Comparison of ENCODE assay signal across 13 mouse cellular contexts in genomic region chr19:4828444-4829114, GRCm38 (mm10). TPM values are rescaled to one million over a fixed set of nuclear protein-coding genes. Genes with fewer than 3 reads are reported as not detected.
A peak's percentile ranks its signal among the peaks of the same experiment; 100 is the strongest.
DNase-seq lines count a peak whose midpoint lies in the region; ATAC-seq lines count a peak whose summit lies in the region.
"Had no signal": no experiment of that assay in that cellular context is flagged by ENCODE, and none has a peak within 500 bp of the region (broad histone marks: within the 10 kb centered on the region; RNA-seq: fewer than 3 reads in every experiment).

No protein-coding gene starts in this region.

- DNase-seq in gastrocnemius, postnatal 25 days: peak; percentile 10
- no peak for DNase-seq in gastrocnemius, postnatal 36 days
- peak; percentile 65 for DNase-seq in kidney, postnatal 14 days
- DNase-seq in ovary, postnatal 36 days (ENCODE audit: low spot score): no peak
- no peak for DNase-seq in adrenal gland, adult 18-20 months (ENCODE audit: low spot score in 2 of 2)
- no peak for DNase-seq in left cerebral cortex, adult 11 months (ENCODE audit: low spot score)
- DNase-seq: right cerebral cortex, postnatal 25 days; thymus, adult 2 months had no signal

- peak; percentile 89 for ATAC-seq in intestine, embryonic 15.5 days
- peak; percentile 75; the same call in 1 of the 2 replicates for ATAC-seq in stomach, embryonic 14.5 days (ENCODE audit: insufficient number of reproducible peaks, insufficient read depth, low FRiP score, low read depth)

- intact Hi-C loops in gastrocnemius, postnatal 36 days (cut with DNase I): no loop called here

- H3K4me2 ChIP-seq in intestine, embryonic 15.5 days (replicated peaks): 0 out of 2 replicates have a peak overlapping the region, but pooled peaks have one; percentile 12
- no peak overlapping the region for H3K4me2 ChIP-seq in stomach, embryonic 14.5 days (replicated peaks; ENCODE audit: low read depth, low read length)
- H3K4me2 ChIP-seq: heart, embryonic 13.5 days; midbrain, embryonic 12.5 days had no signal

- no peaks in the 10 kb centered on the region for H3K9me3 ChIP-seq in intestine, embryonic 15.5 days
- no peaks in the 10 kb centered on the region for H3K9me3 ChIP-seq in stomach, embryonic 14.5 days (ENCODE audit: control insufficient read depth, low read depth, low read length)
- H3K9me3 ChIP-seq: heart, embryonic 13.5 days; hindbrain, embryonic 15.5 days; midbrain, embryonic 12.5 days had no signal

- peaks cover 7% of the 10 kb centered on the region for H3K36me3 ChIP-seq in intestine, embryonic 15.5 days
- peaks cover 11% of the 10 kb centered on the region for H3K36me3 ChIP-seq in stomach, embryonic 14.5 days (ENCODE audit: control insufficient read depth, insufficient read depth, low read length)

- H3K9ac ChIP-seq in intestine, embryonic 15.5 days: no peak overlapping the region
- H3K9ac ChIP-seq in stomach, embryonic 14.5 days (replicated peaks; ENCODE audit: low read depth, low read length): no peak overlapping the region
- H3K9ac ChIP-seq: heart, embryonic 13.5 days; hindbrain, embryonic 15.5 days; midbrain, embryonic 12.5 days had no signal

- no peaks in the 10 kb centered on the region for H3K27me3 ChIP-seq in intestine, embryonic 15.5 days (replicated peaks)
- no peaks in the 10 kb centered on the region for H3K27me3 ChIP-seq in stomach, embryonic 14.5 days (ENCODE audit: control insufficient read depth, insufficient read depth, low read length)
- H3K27me3 ChIP-seq: heart, embryonic 13.5 days; hindbrain, embryonic 15.5 days; midbrain, embryonic 12.5 days had no signal

- no peak overlapping the region for H3K4me3 ChIP-seq in intestine, embryonic 15.5 days (replicated peaks)
- H3K4me3 ChIP-seq in stomach, embryonic 14.5 days (ENCODE audit: low read depth, low read length): no peak overlapping the region
- H3K4me3 ChIP-seq: heart, embryonic 13.5 days; hindbrain, embryonic 15.5 days; midbrain, embryonic 12.5 days had no signal

- no peaks in the 10 kb centered on the region for H3K4me1 ChIP-seq in intestine, embryonic 15.5 days (replicated peaks)
- H3K4me1 ChIP-seq in stomach, embryonic 14.5 days (ENCODE audit: control insufficient read depth, insufficient read depth, low read length): no peaks in the 10 kb centered on the region
- H3K4me1 ChIP-seq: heart, embryonic 13.5 days; hindbrain, embryonic 15.5 days had no signal

- peak overlapping the region; percentile 67 for H3K27ac ChIP-seq in intestine, embryonic 15.5 days
- no peak overlapping the region for H3K27ac ChIP-seq in stomach, embryonic 14.5 days (ENCODE audit: low read length)
- H3K27ac ChIP-seq: heart, embryonic 13.5 days; hindbrain, embryonic 15.5 days; midbrain, embryonic 12.5 days had no signal

- WGBS in intestine, embryonic 15.5 days: 52% methylated on average over 16 of the region's 16 CpGs
- 45% methylated on average over 16 of the region's 16 CpGs for WGBS in stomach, embryonic 14.5 days

RNA-seq across cellular contexts. Expression of gene Ccs, which starts 10.6 kb away (rescaled TPM):
- 10 to 100 TPM; 26.3 to 27.1 TPM for total RNA-seq in gastrocnemius, postnatal 25 days (2021)
- total RNA-seq in gastrocnemius, postnatal 36 days (2021): 10 to 100 TPM; 19.9 to 24.5 TPM
- polyA plus RNA-seq in intestine, embryonic 15.5 days (2015; fragmentation: Nextera tagmentation; extraction: Ambion mirVana): 51.3 and 56.7 TPM in 2 replicates
- 55.4 and 55.8 TPM in 2 replicates for polyA plus RNA-seq in stomach, embryonic 14.5 days (2014; fragmentation: Nextera tagmentation; extraction: Ambion mirVana)
- 100 to 1,000 TPM in 1 of 2 experiments, 10 to 100 TPM in 1; 94.4 to 109 TPM for total RNA-seq in adrenal gland, adult 18-20 months (2021)

RNA-seq across cellular contexts. Expression of gene Ccdc87, which starts 10.6 kb away (rescaled TPM):
- not detected for total RNA-seq in gastrocnemius, postnatal 25 days (2021)
- not detected for total RNA-seq in gastrocnemius, postnatal 36 days (2021)
- not detected in 2 replicates for polyA plus RNA-seq in intestine, embryonic 15.5 days (2015; fragmentation: Nextera tagmentation; extraction: Ambion mirVana)
- 0.07 TPM in 1 of 2 replicates, not detected in the other for polyA plus RNA-seq in stomach, embryonic 14.5 days (2014; fragmentation: Nextera tagmentation; extraction: Ambion mirVana)
- under 1 TPM in 1 of 2 experiments, not detected in 1; 0.13 TPM for total RNA-seq in adrenal gland, adult 18-20 months (2021)

RNA-seq across cellular contexts. Expression of gene Rbm14, which starts 17.1 kb away (rescaled TPM):
- total RNA-seq in gastrocnemius, postnatal 25 days (2021): 10 to 100 TPM; 11.1 to 11.2 TPM
- 10 to 100 TPM in 1 of 2 experiments, 1 to 10 TPM in 1; 6.6 to 10.5 TPM for total RNA-seq in gastrocnemius, postnatal 36 days (2021)
- 73.6 and 80.0 TPM in 2 replicates for polyA plus RNA-seq in intestine, embryonic 15.5 days (2015; fragmentation: Nextera tagmentation; extraction: Ambion mirVana)
- 75.9 and 77.7 TPM in 2 replicates for polyA plus RNA-seq in stomach, embryonic 14.5 days (2014; fragmentation: Nextera tagmentation; extraction: Ambion mirVana)
- 10 to 100 TPM; 46.1 to 59.0 TPM for total RNA-seq in adrenal gland, adult 18-20 months (2021)

RNA-seq across cellular contexts. Expression of gene Gm21992, which starts 17.2 kb away (rescaled TPM):
- total RNA-seq in gastrocnemius, postnatal 25 days (2021): 1 to 10 TPM; 8.9 to 9.4 TPM
- total RNA-seq in gastrocnemius, postnatal 36 days (2021): 10 to 100 TPM in 1 of 2 experiments, 1 to 10 TPM in 1; 9.3 to 12.0 TPM
- 32.4 and 35.3 TPM in 2 replicates for polyA plus RNA-seq in intestine, embryonic 15.5 days (2015; fragmentation: Nextera tagmentation; extraction: Ambion mirVana)
- polyA plus RNA-seq in stomach, embryonic 14.5 days (2014; fragmentation: Nextera tagmentation; extraction: Ambion mirVana): 32.0 and 35.8 TPM in 2 replicates
- 10 to 100 TPM; 28.1 to 30.6 TPM for total RNA-seq in adrenal gland, adult 18-20 months (2021)

RNA-seq across cellular contexts. Expression of gene Ctsf, which starts 26.4 kb away (rescaled TPM):
- total RNA-seq in gastrocnemius, postnatal 25 days (2021): 10 to 100 TPM; 28.4 to 41.6 TPM
- total RNA-seq in gastrocnemius, postnatal 36 days (2021): 10 to 100 TPM; 26.6 to 33.4 TPM
- polyA plus RNA-seq in intestine, embryonic 15.5 days (2015; fragmentation: Nextera tagmentation; extraction: Ambion mirVana): 25.2 and 26.3 TPM in 2 replicates
- 22.7 and 30.0 TPM in 2 replicates for polyA plus RNA-seq in stomach, embryonic 14.5 days (2014; fragmentation: Nextera tagmentation; extraction: Ambion mirVana)
- total RNA-seq in adrenal gland, adult 18-20 months (2021): 100 to 1,000 TPM; 318 to 345 TPM

Comparison
In these comparisons a context has a peak if more than half of its experiments do, and no peak if none do; other contexts are left out.
1. DNase-seq: peak in gastrocnemius, postnatal 25 days (single experiment) and kidney, postnatal 14 days (single experiment); none in gastrocnemius, postnatal 36 days (0 of 2), ovary, postnatal 36 days (single experiment), adrenal gland, adult 18-20 months (0 of 2) and left cerebral cortex, adult 11 months (single experiment).